Mouse (Mus musculus) layer of hippocampus, adult 2 months (tissue): ENCODE data around the gene 4921511M17Rik. TPM values are rescaled to one million over a fixed set of nuclear protein-coding genes. Genes with fewer than 3 reads are reported as not detected.
"Not testable (repeated sequence)": the region's sequence is repeated elsewhere in the genome, so short reads cannot be mapped to it uniquely, and the experiment has no call there.

Experiments
- DNase-seq, 2 experiments: peaks; one replicate each; pipeline ENCODE4 v3.0.0; 2022; ENCODE audit warnings: low spot score in 2 of 2
- H3K27ac ChIP-seq: fragments of 200-600 bp; 2 replicates; pipeline ENCODE4 v1.8.1; 2022
- H3K4me3 ChIP-seq: fragments of 200-600 bp; 2 replicates; pipeline ENCODE4 v1.8.1; 2022; ENCODE audit warnings: mild to moderate bottlenecking
- CTCF ChIP-seq: fragments of 200-600 bp; conservative IDR thresholded peaks from 2 replicates; pipeline ENCODE4 v1.8.1; 2022; ENCODE audit warnings: antibody characterized with exemption, mild to moderate bottlenecking, moderate library complexity
- long read RNA-seq, 2 experiments: library from polyadenylated mRNA; stranded (forward); transcript quantifications; one replicate each; pipeline ENCODE4 v2.0.0; 2021; ENCODE audit warnings: borderline mapping rate in 2 of 2
- total RNA-seq, 2 experiments: library from RNA; stranded (reverse); gene quantifications; 2 replicates each; pipeline ENCODE4 v1.2.3; 2021

The 4921511M17Rik gene
- total RNA-seq, result not detected
- long read RNA-seq, experiment 1, result 0 reads
- long read RNA-seq, experiment 2, result 0 reads

GRCm38 (mm10) chrX:154033727-154034126 lies at the start of gene 4921511M17Rik:
4921511M17Rik (minus strand) TSS chrX:154033827.
- H3K4me3 ChIP-seq, H3K27ac ChIP-seq, DNase-seq: not testable (repeated sequence)

- not testable (repeated sequence) for DNase-seq, H3K27ac ChIP-seq, H3K4me3 ChIP-seq
Measured at GRCm38 (mm10) chrX:154054939-154055338, 21.3 kb upstream of the 4921511M17Rik start, which contains the start of gene Gm10057. Gm10057 (minus strand) TSS chrX:154055039.

GRCm38 (mm10) chrX:154012540-154012939 lies 21.1 kb downstream of the 4921511M17Rik start, which contains the start of gene Samt1:
Samt1 (minus strand) TSS chrX:154012640.
- H3K4me3 ChIP-seq, H3K27ac ChIP-seq, DNase-seq: not testable (repeated sequence)

- not testable (repeated sequence) for DNase-seq, H3K27ac ChIP-seq, H3K4me3 ChIP-seq
Measured at GRCm38 (mm10) chrX:153976914-153977313, 56.7 kb downstream of the 4921511M17Rik start.

- H3K4me3 ChIP-seq, DNase-seq, H3K27ac ChIP-seq: not testable (repeated sequence)
Measured at GRCm38 (mm10) chrX:153976467-153976866, 57.2 kb downstream of the 4921511M17Rik start.

- no peak for DNase-seq
- Histone ChIP-seq H3K27ac (no peak overlapping the region), H3K4me3 (no peak overlapping the region)
- peak; percentile 60 for TF ChIP-seq CTCF
Measured at GRCm38 (mm10) chrX:153974450-153974849, 59.2 kb downstream of the 4921511M17Rik start.

Other genes with a start within 250 kb of the 4921511M17Rik start
- gene Spin2c, start 201.6 kb downstream of the 4921511M17Rik start, total RNA-seq, result 10 to 100 TPM in 1 of 2 experiments, 1 to 10 TPM in 1; 7.8 to 10.9 TPM
- gene Samt1, start 21.2 kb downstream of the 4921511M17Rik start, total RNA-seq, result not detected
- gene Gm10057, start 21.2 kb upstream of the 4921511M17Rik start, total RNA-seq, result not detected
- not detected for gene Gm15140, start 86.9 kb upstream of the 4921511M17Rik start, total RNA-seq